Mouse (Mus musculus): ENCODE measurements around the gene Exoc4.

- TF ChIP-seq CTCF (IDR thresholded peaks at IDR 0.05; ENCODE audit: low read depth) (no peak), EP300 (IDR thresholded peaks at IDR 0.05; ENCODE audit: low read depth) (no peak)
These were observed 131.6 kb downstream of the Exoc4 start for GRCm38 (mm10) chr6:33380517-33380916.
